ENCODE assay signal across 29 mouse cellular contexts in genomic region chr10:12705990-12706389, GRCm38 (mm10).
DNase-seq lines count a peak whose midpoint lies in the region; ATAC-seq and TF ChIP-seq lines count a peak whose summit lies in the region.
"Had no signal": no experiment of that assay in that cellular context is flagged by ENCODE, and none has a peak within 500 bp of the region (broad histone marks: within the 10 kb centered on the region; RNA-seq: fewer than 3 reads in every experiment).

No protein-coding gene starts in this region.

- H3K4me2 ChIP-seq in liver, embryonic 12.5 days: no peak overlapping the region
- H3K4me2 ChIP-seq: forebrain, embryonic 13.5 days; heart, embryonic 12.5 days; hindbrain, embryonic 12.5 days; intestine, embryonic 15.5 days; midbrain, embryonic 15.5 days; neural tube, embryonic 15.5 days had no signal

- WGBS in heart, embryonic 10.5 days: 48% methylated on average over 1 of the region's 1 CpGs
- WGBS in liver, embryonic 12.5 days (ENCODE audit: insufficient replicate concordance): 44% methylated on average over 1 of the region's 1 CpGs

- H3K4me1 ChIP-seq in heart, embryonic 10.5 days: peaks cover 26% of the 10 kb centered on the region
- peaks cover 13% of the 10 kb centered on the region for H3K4me1 ChIP-seq in liver, embryonic 12.5 days
- peaks cover 15% of the 10 kb centered on the region; the same call in 1 of the 2 replicates for H3K4me1 ChIP-seq in embryonic fibroblast, embryonic 13.5 days (ENCODE audit: control insufficient read depth, insufficient read depth, low read length)
- H3K4me1 ChIP-seq: hindbrain, embryonic 12.5 days; intestine, embryonic 15.5 days; midbrain, embryonic 10.5 days; midbrain, embryonic 15.5 days; neural tube, embryonic 15.5 days had no signal

- no peak overlapping the region for H3K9ac ChIP-seq in liver, embryonic 12.5 days
- H3K9ac ChIP-seq: forebrain, embryonic 13.5 days; heart, embryonic 12.5 days; hindbrain, embryonic 12.5 days; intestine, embryonic 15.5 days; midbrain, embryonic 15.5 days; neural tube, embryonic 15.5 days had no signal

- TF ChIP-seq POLR2A in embryonic fibroblast, embryonic 13.5 days (IDR thresholded peaks at IDR 0.05; ENCODE audit: low read depth, low read length): no peak

- no peaks in the 10 kb centered on the region for H3K27me3 ChIP-seq in heart, embryonic 10.5 days (ENCODE audit: insufficient read depth, poor library complexity, severe bottlenecking)
- no peaks in the 10 kb centered on the region for H3K27me3 ChIP-seq in liver, embryonic 12.5 days (replicated peaks)
- H3K27me3 ChIP-seq: forebrain, embryonic 13.5 days; heart, embryonic 12.5 days; hindbrain, embryonic 12.5 days; intestine, embryonic 15.5 days; midbrain, embryonic 15.5 days; neural tube, embryonic 15.5 days had no signal

- peak; percentile 58 for DNase-seq in heart, embryonic 10.5 days (ENCODE audit: low spot score)
- DNase-seq in heart, adult 8-10 months (ENCODE audit: low spot score): no peak
- DNase-seq in liver: no peak
- no peak for DNase-seq in left cerebral cortex, adult 11 months (ENCODE audit: low spot score)
- DNase-seq in spleen, adult 12 weeks (ENCODE audit: low spot score): no peak
- DNase-seq in ovary, postnatal 10 days (ENCODE audit: low spot score): no peak
- DNase-seq: adrenal gland, postnatal 25 days; cerebellum, adult 18-20 months; cerebellum, postnatal 14 days; gastrocnemius, postnatal 25 days; kidney, adult 2 months; layer of hippocampus, adult 9-11 months; lung, adult 2 months; lung, postnatal 10 days; thymus, adult 18-20 months; thymus, postnatal 4 days had no signal

- H3K36me3 ChIP-seq in heart, embryonic 10.5 days: peaks cover 39% of the 10 kb centered on the region
- 0 out of 2 replicates have a peak, but pooled peaks cover 7% of the 10 kb centered on the region for H3K36me3 ChIP-seq in liver, embryonic 12.5 days
- H3K36me3 ChIP-seq: hindbrain, embryonic 12.5 days; intestine, embryonic 15.5 days; midbrain, embryonic 15.5 days; neural tube, embryonic 15.5 days had no signal

- ATAC-seq in liver, embryonic 12.5 days: peak; percentile 55
- ATAC-seq: forebrain, embryonic 13.5 days; hindbrain, postnatal 0 days; intestine, embryonic 15.5 days; midbrain, embryonic 15.5 days had no signal

- no peaks in the 10 kb centered on the region for H3K9me3 ChIP-seq in heart, embryonic 10.5 days
- no peaks in the 10 kb centered on the region for H3K9me3 ChIP-seq in liver, embryonic 12.5 days (replicated peaks)
- H3K9me3 ChIP-seq: forebrain, embryonic 13.5 days; heart, embryonic 12.5 days; hindbrain, embryonic 12.5 days; intestine, embryonic 15.5 days; midbrain, embryonic 10.5 days; midbrain, embryonic 15.5 days; neural tube, embryonic 15.5 days had no signal

- H3K27ac ChIP-seq in heart, embryonic 10.5 days: no peak overlapping the region
- no peak overlapping the region for H3K27ac ChIP-seq in liver, embryonic 12.5 days
- H3K27ac ChIP-seq in embryonic fibroblast, embryonic 13.5 days (ENCODE audit: insufficient read depth, low read length): peak overlapping the region; percentile 87
- H3K27ac ChIP-seq: forebrain, embryonic 13.5 days; hindbrain, embryonic 12.5 days; hindbrain, postnatal 0 days; intestine, embryonic 15.5 days; kidney, postnatal 0 days; macrophage; midbrain, embryonic 10.5 days; midbrain, embryonic 15.5 days; neural tube, embryonic 15.5 days; stomach, postnatal 0 days had no signal

- H3K4me3 ChIP-seq in heart, embryonic 10.5 days: no peak overlapping the region
- H3K4me3 ChIP-seq in liver, embryonic 12.5 days: no peak overlapping the region
- H3K4me3 ChIP-seq in embryonic fibroblast, embryonic 13.5 days (ENCODE audit: insufficient read depth, low read length): no peak overlapping the region
- H3K4me3 ChIP-seq: forebrain, embryonic 13.5 days; heart, embryonic 12.5 days; hindbrain, embryonic 12.5 days; intestine, embryonic 15.5 days; midbrain, embryonic 10.5 days; midbrain, embryonic 15.5 days; neural tube, embryonic 15.5 days had no signal

- TF ChIP-seq CTCF in embryonic fibroblast, embryonic 13.5 days (IDR thresholded peaks at IDR 0.05; ENCODE audit: borderline replicate concordance, insufficient read depth, low read length): no peak
